In genomic region chr8:115143530-115144320, GRCm38 (mm10) we compare ENCODE assay signal across 14 mouse cellular contexts.
DNase-seq lines count a peak whose midpoint lies in the region; ATAC-seq lines count a peak whose summit lies in the region.
"Had no signal": no experiment of that assay in that cellular context is flagged by ENCODE, and none has a peak within 500 bp of the region (broad histone marks: within the 10 kb centered on the region; RNA-seq: fewer than 3 reads in every experiment).

No protein-coding gene starts in this region.

- H3K4me1 ChIP-seq in hindbrain, embryonic 12.5 days = peaks cover 33% of the 10 kb centered on the region
- peaks cover 7% of the 10 kb centered on the region for H3K4me1 ChIP-seq in hindbrain, embryonic 16.5 days (ENCODE audit: control insufficient read depth, insufficient read depth, low read depth, low read length)
- peaks cover 41% of the 10 kb centered on the region for H3K4me1 ChIP-seq in embryonic facial prominence, embryonic 10.5 days
- no peaks in the 10 kb centered on the region; the same call in 1 of the 2 replicates for H3K4me1 ChIP-seq in liver, embryonic 11.5 days (replicated peaks; ENCODE audit: control insufficient read depth, insufficient read depth, low read length)

- WGBS in hindbrain, embryonic 12.5 days = 30% methylated on average over 9 of the region's 9 CpGs
- WGBS in hindbrain, embryonic 16.5 days = 44% methylated on average over 9 of the region's 9 CpGs
- 21% methylated on average over 9 of the region's 9 CpGs for WGBS in embryonic facial prominence, embryonic 10.5 days
- WGBS in liver, embryonic 11.5 days = 56% methylated on average over 9 of the region's 9 CpGs

- no peak overlapping the region for H3K9ac ChIP-seq in hindbrain, embryonic 12.5 days
- H3K9ac ChIP-seq in hindbrain, embryonic 16.5 days (ENCODE audit: low read depth, low read length) = no peak overlapping the region
- H3K9ac ChIP-seq in liver, embryonic 11.5 days (ENCODE audit: low read depth, low read length) = no peak overlapping the region
- H3K9ac ChIP-seq: embryonic facial prominence, embryonic 12.5 days; hindbrain, embryonic 13.5 days; lung, embryonic 15.5 days had no signal

- H3K27me3 ChIP-seq in hindbrain, embryonic 12.5 days = 0 out of 2 replicates have a peak, but pooled peaks cover under 1% of the 10 kb centered on the region
- peaks cover 5% of the 10 kb centered on the region; the same call in 1 of the 2 replicates for H3K27me3 ChIP-seq in hindbrain, embryonic 16.5 days (replicated peaks; ENCODE audit: control insufficient read depth, insufficient read depth, low read length)
- H3K27me3 ChIP-seq in embryonic facial prominence, embryonic 10.5 days (replicated peaks; ENCODE audit: low read depth, poor library complexity, severe bottlenecking) = peaks cover 41% of the 10 kb centered on the region
- H3K27me3 ChIP-seq in liver, embryonic 11.5 days (replicated peaks; ENCODE audit: control insufficient read depth, insufficient read depth, low read length) = no peaks in the 10 kb centered on the region
- H3K27me3 ChIP-seq: embryonic facial prominence, embryonic 12.5 days; lung, embryonic 15.5 days had no signal

- H3K9me3 ChIP-seq in hindbrain, embryonic 12.5 days (replicated peaks) = no peaks in the 10 kb centered on the region
- no peaks in the 10 kb centered on the region for H3K9me3 ChIP-seq in hindbrain, embryonic 16.5 days (ENCODE audit: control insufficient read depth, low read length)
- no peaks in the 10 kb centered on the region for H3K9me3 ChIP-seq in embryonic facial prominence, embryonic 10.5 days
- no peaks in the 10 kb centered on the region for H3K9me3 ChIP-seq in liver, embryonic 11.5 days (ENCODE audit: control insufficient read depth, low read length)
- H3K9me3 ChIP-seq: embryonic facial prominence, embryonic 12.5 days; hindbrain, embryonic 13.5 days; lung, embryonic 15.5 days had no signal

- no peak overlapping the region for H3K4me2 ChIP-seq in hindbrain, embryonic 12.5 days (replicated peaks)
- H3K4me2 ChIP-seq in hindbrain, embryonic 16.5 days (ENCODE audit: low read length) = no peak overlapping the region
- no peak overlapping the region for H3K4me2 ChIP-seq in liver, embryonic 11.5 days
- H3K4me2 ChIP-seq: embryonic facial prominence, embryonic 12.5 days; hindbrain, embryonic 13.5 days; lung, embryonic 15.5 days had no signal

- H3K4me3 ChIP-seq in hindbrain, embryonic 12.5 days = no peak overlapping the region
- no peak overlapping the region for H3K4me3 ChIP-seq in hindbrain, embryonic 16.5 days (ENCODE audit: low read length)
- no peak overlapping the region for H3K4me3 ChIP-seq in embryonic facial prominence, embryonic 10.5 days
- no peak overlapping the region for H3K4me3 ChIP-seq in liver, embryonic 11.5 days (ENCODE audit: low read depth, low read length)
- H3K4me3 ChIP-seq: embryonic facial prominence, embryonic 12.5 days; hindbrain, embryonic 13.5 days; lung, embryonic 15.5 days had no signal

- H3K36me3 ChIP-seq in hindbrain, embryonic 12.5 days = no peaks in the 10 kb centered on the region
- H3K36me3 ChIP-seq in hindbrain, embryonic 16.5 days (ENCODE audit: control insufficient read depth, insufficient read depth, low read length) = no peaks in the 10 kb centered on the region
- no peaks in the 10 kb centered on the region for H3K36me3 ChIP-seq in embryonic facial prominence, embryonic 10.5 days (replicated peaks)
- no peaks in the 10 kb centered on the region for H3K36me3 ChIP-seq in liver, embryonic 11.5 days (ENCODE audit: control insufficient read depth, insufficient read depth, low read length)
- H3K36me3 ChIP-seq: embryonic facial prominence, embryonic 12.5 days; hindbrain, embryonic 13.5 days; lung, embryonic 15.5 days had no signal

- H3K27ac ChIP-seq in hindbrain, embryonic 12.5 days = no peak overlapping the region
- H3K27ac ChIP-seq in hindbrain, embryonic 16.5 days (ENCODE audit: low read depth, low read length) = no peak overlapping the region
- H3K27ac ChIP-seq in embryonic facial prominence, embryonic 10.5 days (replicated peaks) = peak overlapping the region; percentile 61; the same call in 1 of the 2 replicates
- no peak overlapping the region for H3K27ac ChIP-seq in liver, embryonic 11.5 days (ENCODE audit: low read depth, low read length)
- H3K27ac ChIP-seq: embryonic facial prominence, embryonic 12.5 days; hindbrain, embryonic 13.5 days; lung, embryonic 15.5 days had no signal

- DNase-seq in embryonic facial prominence, embryonic 10.5 days (ENCODE audit: low spot score) = peak; percentile 41
- peak; percentile 53 for DNase-seq in kidney, adult 9 months
- no peak for DNase-seq in liver, embryonic 11.5 days (ENCODE audit: low spot score)
- DNase-seq in layer of hippocampus, postnatal 36 days = no peak
- DNase-seq: cerebellum, adult 11 months; thymus, postnatal 4 days had no signal

- 0 out of 2 replicates have a peak, but pooled peaks have one; percentile 29 for ATAC-seq in hindbrain, embryonic 12.5 days (ENCODE audit: low FRiP score)
- ATAC-seq in hindbrain, embryonic 16.5 days = no peak
- ATAC-seq in megakaryocyte progenitor cell, adult 5-6 weeks (replicated peaks; ENCODE audit: poor library complexity) = peak; percentile 31; the same call in 1 of the 2 replicates
- ATAC-seq in liver, embryonic 11.5 days (replicated peaks; ENCODE audit: low FRiP score) = no peak
- no peak for ATAC-seq in CD4-positive, CD25-positive, alpha-beta regulatory T cell, adult 4 months
- ATAC-seq: midbrain, embryonic 16.5 days had no signal

Comparison
In these comparisons a context has a peak if more than half of its experiments do, and no peak if none do; other contexts are left out.
1. ATAC-seq: peak in hindbrain, embryonic 12.5 days (single experiment) and megakaryocyte progenitor cell, adult 5-6 weeks (single experiment); none in hindbrain, embryonic 16.5 days (single experiment), liver, embryonic 11.5 days (single experiment) and CD4-positive, CD25-positive, alpha-beta regulatory T cell, adult 4 months (single experiment).
2. DNase-seq: peak in embryonic facial prominence, embryonic 10.5 days (single experiment) and kidney, adult 9 months (single experiment); none in liver, embryonic 11.5 days (single experiment) and layer of hippocampus, postnatal 36 days (0 of 2).